Mouse (Mus musculus): ENCODE results near the gene Gm49486.

The Gm49486 gene

GRCm38 (mm10) chr15:79270317-79271123, 41.3 kb downstream of the Gm49486 start:
- under 1% methylated on average over 33 of the region's 33 CpGs for WGBS

GRCm38 (mm10) chr15:79271124-79271746, 42.0 kb downstream of the Gm49486 start:
- 16% methylated on average over 17 of the region's 17 CpGs for WGBS

DNA sequence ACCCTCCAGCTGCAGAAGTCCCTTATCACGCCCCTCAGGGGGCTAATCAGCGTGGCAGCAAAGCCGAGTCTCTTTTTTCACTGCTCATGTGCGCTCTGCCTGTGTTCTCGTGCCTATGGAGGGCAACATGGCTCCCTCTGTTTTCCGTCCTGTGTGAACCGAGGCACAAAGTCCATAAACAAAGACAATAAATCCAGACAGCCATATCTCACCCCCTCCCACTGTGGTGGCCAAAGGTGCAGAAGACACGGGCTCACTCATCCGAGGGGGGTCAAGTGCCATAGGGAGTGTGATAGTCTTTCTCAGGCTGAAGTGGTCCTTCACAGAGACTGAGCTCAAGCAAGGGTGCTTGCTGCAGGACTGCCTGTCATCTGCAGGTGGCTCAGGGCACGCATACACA, 43.8 kb downstream of the Gm49486 start:
- 79% methylated on average over 10 of the region's 10 CpGs for WGBS

DNA sequence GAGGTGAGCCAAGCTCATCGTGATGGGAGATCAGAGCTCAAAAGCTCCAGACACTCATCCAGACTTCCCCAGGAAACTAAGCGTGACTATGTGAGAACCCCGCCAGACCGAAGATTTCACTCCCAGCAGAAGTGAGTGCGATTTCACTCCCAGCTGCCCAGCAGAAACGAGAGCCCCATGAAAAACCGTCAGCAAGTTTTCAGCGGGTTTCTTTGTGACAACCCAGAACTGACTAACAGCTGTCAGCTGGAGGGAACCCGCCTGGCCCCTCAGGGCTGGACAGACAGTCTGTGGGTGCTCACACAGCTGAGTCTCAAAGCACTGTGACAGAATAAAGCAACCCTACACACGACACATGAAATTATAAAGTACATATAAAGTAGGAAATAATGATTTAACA, 48.5 kb downstream of the Gm49486 start:
- WGBS, result 70% methylated on average over 10 of the region's 10 CpGs

- 27% methylated on average over 6 of the region's 6 CpGs for WGBS
Measured at GRCm38 (mm10) chr15:79280209-79280608, 51.0 kb downstream of the Gm49486 start.

GRCm38 (mm10) chr15:79280850-79281249, 51.7 kb downstream of the Gm49486 start:
- 67% methylated on average over 5 of the region's 5 CpGs for WGBS

GRCm38 (mm10) chr15:79281389-79281788, 52.2 kb downstream of the Gm49486 start:
- 82% methylated on average over 1 of the region's 1 CpGs for WGBS

DNA sequence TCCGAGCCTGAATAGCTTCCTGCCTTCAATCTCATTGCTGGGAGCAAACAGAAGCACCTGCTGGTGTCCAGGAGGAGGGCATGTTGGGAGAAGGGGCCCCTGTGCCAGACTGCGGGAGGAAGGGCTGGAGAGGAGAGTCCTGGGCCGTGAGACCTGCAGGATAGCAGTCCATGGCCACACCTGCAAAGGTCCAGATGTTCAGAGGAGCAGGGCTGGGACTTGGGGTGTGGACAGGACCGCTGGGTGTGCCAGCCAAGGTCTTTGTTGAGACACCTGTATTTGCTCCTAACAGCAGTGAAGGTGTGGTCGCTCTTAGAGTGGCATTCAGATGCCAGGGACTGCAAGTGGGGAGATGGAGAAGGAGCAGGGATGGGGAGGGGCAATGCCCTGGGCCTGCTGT, 53.2 kb downstream of the Gm49486 start:
- 91% methylated on average over 5 of the region's 5 CpGs for WGBS

GRCm38 (mm10) chr15:79283371-79283770, 54.2 kb downstream of the Gm49486 start:
- 88% methylated on average over 4 of the region's 4 CpGs for WGBS

DNA sequence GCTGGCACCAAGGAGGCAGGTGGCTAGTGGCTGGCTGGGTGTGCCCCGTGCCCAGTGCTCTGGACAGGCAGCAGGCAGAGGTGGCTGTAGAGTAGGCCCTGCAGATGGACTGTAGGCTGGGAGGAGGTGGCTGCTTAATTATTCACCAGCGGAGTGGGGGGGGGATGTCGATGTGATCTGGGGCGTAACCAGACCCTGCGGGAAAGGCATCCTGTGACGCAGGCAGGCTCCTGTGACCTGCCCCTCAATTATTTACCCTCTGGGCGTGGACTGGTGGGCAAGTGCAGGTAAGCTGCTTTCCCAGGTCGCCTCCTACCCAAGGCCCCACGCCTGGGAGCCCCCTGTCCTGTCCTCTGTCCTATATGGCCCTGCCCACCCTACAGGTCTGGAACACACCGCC, 56.2 kb downstream of the Gm49486 start, which contains the start of gene Baiap2l2:
Baiap2l2 (minus strand) TSS at position 139 of the 400 bp plus-strand sequence.
- WGBS, result 84% methylated on average over 10 of the region's 10 CpGs

GRCm38 (mm10) chr15:79286141-79286540, 57.0 kb downstream of the Gm49486 start:
- WGBS, result 86% methylated on average over 7 of the region's 7 CpGs

DNA sequence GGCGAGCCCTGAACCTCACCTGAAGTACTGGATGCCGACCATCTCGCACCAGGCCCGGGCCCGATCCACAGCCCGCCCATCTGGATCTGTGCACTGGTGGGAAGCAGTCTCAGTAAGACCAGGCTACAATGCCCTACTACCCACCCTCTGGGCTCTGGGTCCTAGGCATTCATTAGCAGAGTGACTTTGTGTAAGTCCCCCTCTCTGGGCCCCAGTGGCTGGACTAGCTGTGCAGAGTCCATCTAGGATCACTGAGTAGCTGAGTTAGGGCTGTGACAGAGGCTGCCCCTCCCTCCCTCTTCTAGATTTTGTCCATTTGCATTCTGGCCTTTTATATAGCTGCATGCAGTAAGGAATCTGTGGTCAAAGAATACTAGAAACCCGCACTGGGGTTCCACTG, 57.9 kb downstream of the Gm49486 start:
- WGBS, result 92% methylated on average over 7 of the region's 7 CpGs

DNA sequence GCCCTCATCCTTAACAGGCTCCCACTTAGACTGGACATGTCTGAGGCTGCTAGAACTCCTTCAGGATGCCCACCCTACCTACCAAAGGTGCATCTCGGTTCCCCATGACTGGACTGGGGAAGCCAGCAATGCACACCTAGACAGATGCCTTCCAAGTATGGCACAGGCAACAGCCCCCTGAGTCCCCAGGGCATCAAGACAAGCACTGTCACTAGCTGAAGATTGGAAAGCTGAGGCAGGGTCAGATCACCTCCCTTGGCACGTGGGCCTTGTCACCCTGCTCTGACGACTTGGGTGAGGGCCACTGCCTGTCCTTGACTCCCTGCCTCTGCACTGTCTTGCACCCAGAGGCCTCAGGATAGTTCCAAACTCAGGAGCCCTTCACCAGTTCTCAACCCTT, 59.2 kb downstream of the Gm49486 start:
- 88% methylated on average over 3 of the region's 3 CpGs for WGBS

DNA sequence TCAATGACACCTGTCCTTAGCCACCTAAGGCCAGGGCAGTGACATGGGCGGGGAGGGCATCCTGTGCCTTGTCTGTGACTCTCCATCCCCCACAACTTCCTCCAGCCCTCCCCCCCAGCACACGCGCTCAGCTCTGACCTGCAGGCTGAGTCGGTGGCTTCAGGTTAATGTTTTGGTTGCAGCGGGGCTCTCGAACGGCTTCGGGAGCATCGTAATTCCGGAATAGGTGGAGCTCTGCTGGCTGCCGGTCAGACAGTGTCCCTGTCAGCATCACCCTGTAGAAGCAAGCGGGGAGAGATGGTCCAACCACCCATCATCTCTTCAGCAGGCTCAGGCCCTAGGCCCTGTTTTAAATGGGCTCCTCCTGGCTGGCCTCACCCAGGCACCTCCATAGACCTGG, 60.2 kb downstream of the Gm49486 start:
- WGBS, result 93% methylated on average over 12 of the region's 12 CpGs

GRCm38 (mm10) chr15:79290340-79290739, 61.1 kb downstream of the Gm49486 start:
- 94% methylated on average over 3 of the region's 3 CpGs for WGBS

GRCm38 (mm10) chr15:79292779-79293178, 63.6 kb downstream of the Gm49486 start:
- 65% methylated on average over 9 of the region's 9 CpGs for WGBS

DNA sequence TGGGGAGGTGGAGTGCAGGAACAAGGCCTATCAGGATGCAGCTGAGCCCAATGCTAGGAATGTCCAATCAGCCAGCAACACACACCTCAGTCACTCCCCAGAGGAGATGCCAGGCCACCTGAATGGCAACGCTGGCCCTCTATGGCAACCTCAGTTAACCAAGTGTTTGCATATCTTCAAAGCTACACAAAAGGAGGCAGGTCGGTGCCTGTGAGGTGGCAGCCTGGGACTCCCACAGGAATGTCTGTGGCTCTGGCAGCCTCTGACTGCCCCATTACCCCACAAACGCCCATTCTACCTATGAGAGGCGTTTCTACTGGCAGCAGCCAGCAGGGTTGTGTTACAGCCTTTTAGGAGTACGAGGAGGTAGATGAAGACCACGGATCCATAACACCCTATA, 69.4 kb downstream of the Gm49486 start:
- WGBS, result 90% methylated on average over 6 of the region's 6 CpGs

DNA sequence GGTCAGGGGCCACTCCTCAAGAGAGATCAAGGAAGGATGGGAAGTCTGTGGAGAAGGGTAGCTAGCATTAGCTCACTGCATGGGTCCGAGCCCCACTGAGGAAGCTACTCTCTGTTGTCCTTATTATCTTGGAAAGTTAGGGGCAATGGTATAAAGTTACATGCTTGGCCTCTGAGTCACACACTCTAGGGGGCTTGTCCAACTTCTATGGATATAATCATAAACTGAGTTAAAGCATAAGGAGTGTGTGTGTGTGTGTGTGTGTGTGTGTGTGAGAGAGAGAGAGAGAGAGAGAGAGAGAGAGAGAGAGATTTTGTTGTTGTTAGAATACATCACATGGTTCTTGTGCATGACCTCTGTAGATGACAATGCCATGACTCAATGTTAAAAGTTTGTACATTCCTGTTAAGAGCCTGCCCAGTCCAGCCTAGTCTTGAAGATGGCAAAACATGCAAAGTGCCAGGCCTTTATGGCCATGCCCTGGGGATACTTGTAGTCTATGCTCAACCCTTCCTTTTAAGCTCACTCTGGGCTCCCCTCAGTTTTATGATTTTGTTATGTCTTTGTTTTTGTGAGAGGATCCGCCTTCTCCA, 70.5 kb downstream of the Gm49486 start:
- 89% methylated on average over 2 of the region's 2 CpGs for WGBS

DNA sequence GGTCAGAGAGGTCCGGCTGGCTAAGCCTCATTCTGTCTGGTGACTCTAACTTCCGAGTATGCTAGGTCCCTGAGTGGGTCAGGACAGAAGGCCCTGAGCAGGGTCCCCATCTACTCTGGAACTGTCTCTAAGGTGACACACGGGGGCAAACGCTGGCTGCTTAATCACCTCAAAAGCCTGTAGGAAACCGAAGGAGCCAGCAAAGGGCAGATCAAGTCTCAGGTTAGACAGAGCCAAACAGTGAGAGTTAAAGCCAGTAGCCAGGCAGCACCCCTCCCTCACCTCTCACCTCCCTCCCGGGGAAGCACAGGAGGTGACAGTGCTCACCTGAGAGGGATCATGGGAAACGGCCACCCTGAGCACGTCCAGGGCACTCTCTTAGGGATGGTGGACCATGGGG, 74.5 kb downstream of the Gm49486 start:
- WGBS, result 98% methylated on average over 8 of the region's 8 CpGs

DNA sequence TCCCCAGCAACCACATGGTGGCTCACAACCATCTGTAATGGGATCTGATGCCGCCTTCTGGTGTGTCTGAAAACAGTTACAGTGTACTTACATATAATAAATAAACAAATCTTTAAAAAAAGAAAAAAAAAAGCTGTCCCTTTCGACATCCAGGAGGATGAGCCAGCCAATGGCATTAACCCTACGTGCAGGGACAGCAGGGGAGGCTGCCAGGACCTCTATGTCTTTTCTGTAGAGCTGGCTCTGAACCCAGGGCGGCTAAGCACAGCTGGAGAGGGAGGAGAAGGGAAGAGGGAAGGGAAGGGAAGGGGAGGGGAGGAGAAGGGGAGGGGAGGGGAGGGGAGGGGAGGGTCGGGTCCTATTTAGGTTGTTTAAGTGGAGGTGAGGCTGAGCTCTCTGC, 75.6 kb downstream of the Gm49486 start:
- 64% methylated on average over 5 of the region's 5 CpGs for WGBS

DNA sequence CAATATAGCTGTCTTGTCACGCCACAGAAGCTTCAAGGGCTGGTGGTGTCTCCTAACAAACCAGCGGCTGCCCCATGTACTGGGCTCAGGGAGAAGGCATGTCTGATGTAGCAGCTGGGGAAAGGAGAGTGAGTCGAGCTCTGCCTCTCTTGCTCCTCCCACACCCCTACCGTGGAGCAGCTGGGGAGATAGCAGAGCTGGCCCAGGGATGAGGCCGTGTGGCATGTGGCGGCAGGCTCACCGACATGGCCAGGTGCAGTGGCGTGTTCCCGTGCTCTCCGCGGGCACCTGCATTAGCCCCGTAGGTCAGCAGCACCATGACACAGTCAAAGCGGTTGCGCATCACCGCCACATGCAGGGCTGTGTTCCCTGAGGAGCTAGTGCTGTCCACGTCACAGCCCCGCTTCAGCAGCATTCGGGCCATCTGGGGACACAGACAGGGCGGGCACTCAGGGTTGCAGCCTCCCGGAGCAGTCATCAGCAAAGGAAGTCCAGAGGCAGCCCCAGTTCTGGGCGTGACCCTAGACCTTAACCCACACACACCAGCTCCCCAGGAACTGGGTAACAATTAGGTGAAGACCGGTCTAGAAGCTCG, 76.9 kb downstream of the Gm49486 start:
- WGBS, result 81% methylated on average over 23 of the region's 23 CpGs
